Mouse (Mus musculus) MEL (cell line): Measurements from ENCODE around the gene Scamp4. TPM values are rescaled to one million over a fixed set of nuclear protein-coding genes. Genes with fewer than 3 reads are reported as not detected.
A peak's percentile ranks its signal among the peaks of the same experiment; 100 is the strongest.
"Not testable (repeated sequence)": the region's sequence is repeated elsewhere in the genome, so short reads cannot be mapped to it uniquely, and the experiment has no call there.

Experiments used
- DNase-seq: peaks from one replicate; pipeline ENCODE4 v3.0.0; 2011; ENCODE audit warnings: low read depth, low spot score
- H3K27ac ChIP-seq: 2 replicates; pipeline ENCODE4 v1.5.1; 2012; ENCODE audit warnings: low read depth, mild to moderate bottlenecking, control low read depth, low read length, moderate library complexity; ENCODE audit not compliant: control insufficient read depth
- H3K27me3 ChIP-seq, 2 experiments: fragments of 150-350 bp in 1 of 2; sonication (generic) in 1 of 2; 2 replicates each; pipeline ENCODE4 v1.6.1; 2012; ENCODE audit warnings: low read length in 2 of 2, mild to moderate bottlenecking in 2 of 2, improper control_type of control experiment in 1 of 2, moderate library complexity in 1 of 2; ENCODE audit not compliant: insufficient read depth in 2 of 2, control insufficient read depth in 1 of 2
- H3K36me3 ChIP-seq, 2 experiments: 2 replicates each; pipeline ENCODE4 v1.6.1; 2012 to 2014; ENCODE audit warnings: low read length in 2 of 2, improper control_type of control experiment in 1 of 2, inconsistent platforms in 1 of 2, mild to moderate bottlenecking in 1 of 2; ENCODE audit not compliant: insufficient read depth in 2 of 2, control insufficient read depth in 1 of 2
- H3K4me1 ChIP-seq, 2 experiments: fragments of 150-350 bp in 1 of 2; sonication (generic) in 1 of 2; 2 replicates each; pipeline ENCODE4 v1.6.1; 2012; ENCODE audit warnings: low read length in 2 of 2, improper control_type of control experiment in 1 of 2, mild to moderate bottlenecking in 1 of 2; ENCODE audit not compliant: insufficient read depth in 2 of 2, control insufficient read depth in 1 of 2
- H3K4me3 ChIP-seq, 2 experiments: fragments of 150-350 bp in 1 of 2; sonication (generic) in 1 of 2; 2 replicates each; pipeline ENCODE4 v1.5.1; 2012; ENCODE audit warnings: low read depth in 2 of 2, low read length in 2 of 2, mild to moderate bottlenecking in 2 of 2, moderate library complexity in 2 of 2, control low read depth in 1 of 2, improper control_type of control experiment in 1 of 2; ENCODE audit not compliant: control insufficient read depth in 1 of 2, insufficient read depth in 1 of 2
- H3K79me2 ChIP-seq: 2 replicates; pipeline ENCODE4 v1.6.1; 2012; ENCODE audit warnings: mild to moderate bottlenecking, low read length, moderate library complexity; ENCODE audit not compliant: control insufficient read depth, poor library complexity, insufficient read depth
- H3K9ac ChIP-seq: 2 replicates; pipeline ENCODE4 v1.6.1; 2012; ENCODE audit warnings: low read depth, mild to moderate bottlenecking, control low read depth, low read length, moderate library complexity; ENCODE audit not compliant: control insufficient read depth, poor library complexity, severe bottlenecking
- H3K9me3 ChIP-seq: fragments of 150-350 bp; sonication (generic); replicated peaks from 2 replicates; pipeline ENCODE4 v1.6.1; 2012; ENCODE audit warnings: mild to moderate bottlenecking, low read length, improper control_type of control experiment, moderate library complexity; ENCODE audit not compliant: insufficient read depth
- CHD2 ChIP-seq: IDR thresholded peaks from 2 replicates; pipeline ENCODE4 v1.6.1; 2011; ENCODE audit warnings: low read length, improper control_type of control experiment
- CTCF ChIP-seq, 3 experiments: IDR thresholded peaks in 2 of 3; conservative IDR thresholded peaks in 1 of 3; 2 replicates each; pipeline ENCODE4 v1.5.1; 2011 to 2012; ENCODE audit warnings: low read length in 3 of 3, low read depth in 2 of 3, mild to moderate bottlenecking in 2 of 3, improper control_type of control experiment in 1 of 3, inconsistent platforms in 1 of 3, mixed read lengths in 1 of 3, moderate library complexity in 1 of 3; ENCODE audit not compliant: control insufficient read depth in 1 of 3, insufficient read depth in 1 of 3, poor library complexity in 1 of 3, severe bottlenecking in 1 of 3
- GATA1 ChIP-seq: IDR thresholded peaks from 2 replicates; pipeline ENCODE4 v1.6.1; 2011; ENCODE audit warnings: low read depth, low read length, improper control_type of control experiment
- MAX ChIP-seq: IDR thresholded peaks from 2 replicates; pipeline ENCODE4 v1.6.1; 2011; ENCODE audit warnings: low read length, improper control_type of control experiment
- MAZ ChIP-seq: IDR thresholded peaks from 2 replicates; pipeline ENCODE4 v1.6.1; 2012; ENCODE audit warnings: low read depth, mild to moderate bottlenecking, inconsistent platforms, low read length, improper control_type of control experiment
- MEF2A ChIP-seq: IDR thresholded peaks from 2 replicates; pipeline ENCODE4 v1.6.1; 2014; ENCODE audit warnings: low read depth, mild to moderate bottlenecking, inconsistent platforms, low read length, improper control_type of control experiment; ENCODE audit not compliant: poor library complexity, insufficient replicate concordance, severe bottlenecking; ENCODE audit errors: extremely low read depth
- MYB ChIP-seq: IDR thresholded peaks from 2 replicates; pipeline ENCODE4 v1.6.1; 2011; ENCODE audit warnings: mild to moderate bottlenecking, low read depth, low read length, improper control_type of control experiment
- MYC ChIP-seq: IDR thresholded peaks from 2 replicates; pipeline ENCODE4 v1.6.1; 2011; ENCODE audit warnings: low read depth, mild to moderate bottlenecking, low read length, improper control_type of control experiment, moderate library complexity
- NELFE ChIP-seq: IDR thresholded peaks from 2 replicates; pipeline ENCODE4 v1.6.1; 2011; ENCODE audit warnings: low read depth, low read length, improper control_type of control experiment
- POLR2A ChIP-seq, 2 experiments: IDR thresholded peaks; 2 replicates each; pipeline ENCODE4 v1.6.1; 2011 to 2012; ENCODE audit warnings: low read length in 2 of 2, mild to moderate bottlenecking in 2 of 2, control low read depth in 1 of 2, improper control_type of control experiment in 1 of 2, low read depth in 1 of 2, moderate library complexity in 1 of 2; ENCODE audit not compliant: control insufficient read depth in 1 of 2, insufficient read depth in 1 of 2, poor library complexity in 1 of 2
- POLR2AphosphoS5 ChIP-seq: IDR thresholded peaks from 2 replicates; pipeline ENCODE4 v1.6.1; 2012; ENCODE audit warnings: low read depth, borderline replicate concordance, mild to moderate bottlenecking, inconsistent platforms, low read length, moderate library complexity, mixed read lengths
- RCOR1 ChIP-seq: IDR thresholded peaks from 2 replicates; pipeline ENCODE4 v1.6.1; 2012; ENCODE audit warnings: low read depth, mild to moderate bottlenecking, inconsistent platforms, low read length, improper control_type of control experiment
- SIN3A ChIP-seq: IDR thresholded peaks from 2 replicates; pipeline ENCODE4 v1.6.1; 2012; ENCODE audit warnings: low read length, improper control_type of control experiment, inconsistent platforms
- TAL1 ChIP-seq: IDR thresholded peaks from 2 replicates; pipeline ENCODE4 v1.6.1; 2012; ENCODE audit warnings: mild to moderate bottlenecking, inconsistent platforms, low read length, moderate library complexity, mixed read lengths
- TBP ChIP-seq: IDR thresholded peaks from 2 replicates; pipeline ENCODE4 v1.8.0; 2011; ENCODE audit warnings: low read depth, low read length, improper control_type of control experiment
- ZNF384 ChIP-seq: IDR thresholded peaks from 2 replicates; pipeline ENCODE4 v1.6.1; 2012; ENCODE audit warnings: low read depth, mild to moderate bottlenecking, inconsistent platforms, low read length, improper control_type of control experiment
- polyA plus RNA-seq, 2 experiments: library from polyadenylated mRNA; stranded (reverse) in 1 of 2; unstranded in 1 of 2; fragments of >175 nt in 1 of 2; fragments of >200 nt in 1 of 2; gene quantifications; 2 replicates each; pipeline versions ENCODE4 v1.2.1 to v1.2.4; 2012; ENCODE audit warnings: low replicate concordance in 2 of 2, low read depth in 1 of 2; ENCODE audit not compliant: insufficient read length in 2 of 2, insufficient read depth in 1 of 2, missing spikeins in 1 of 2
- total RNA-seq: library from RNA; depleted of rRNA; stranded (reverse); fragments of 300-350 nt; gene quantifications from 2 replicates; pipeline ENCODE4 v1.2.3, GENCODE M21; 2012

Scamp4 gene
- total and polyA plus RNA-seq, 3 experiments, result 34.2 to 140 TPM; not detected in 1

- not testable (repeated sequence) for H3K4me3 ChIP-seq, H3K9me3 ChIP-seq, H3K4me1 ChIP-seq, H3K27ac ChIP-seq, H3K27me3 ChIP-seq, H3K79me2 ChIP-seq, H3K36me3 ChIP-seq, H3K9ac ChIP-seq
- peak; percentile 43 for DNase-seq
- peak; percentile 68 for TF ChIP-seq ZNF384
Measured at GRCm38 (mm10) chr10:80649910-80650309, 47.2 kb downstream of the Scamp4 start.

GRCm38 (mm10) chr10:80650392-80650791, 47.7 kb downstream of the Scamp4 start:
- DNase-seq, result no peak
- Histone ChIP-seq H3K27me3 (no peaks in the 10 kb centered on the region), H3K4me3 (no peak overlapping the region), H3K9ac (no peak overlapping the region), H3K79me2 (no peaks in the 10 kb centered on the region; the same call in 1 of the 2 replicates), H3K4me1 (peaks cover 0 to 2% of the 10 kb centered on the region in 2 experiments; a peak in 1 of 4 replicates), H3K27ac (no peak overlapping the region), H3K36me3 (0 out of 4 replicates have a peak, but pooled peaks cover 0 to under 1% of the 10 kb centered on the region in 2 experiments), H3K9me3 (no peaks in the 10 kb centered on the region)
- TF ChIP-seq MYB (no peak), NELFE (no peak), GATA1 (no peak), MAX (no peak), MEF2A (no peak), SIN3A (no peak), POLR2A (IDR thresholded peaks at IDR 0.05; ENCODE audit: control insufficient read depth in 1 of 2, insufficient read depth in 1 of 2, low read depth in 1 of 2, low read length in 2 of 2, poor library complexity in 1 of 2) (no peak), CTCF (IDR thresholded peaks at IDR 0.05 in 2 of 3, conservative IDR thresholded peaks at IDR 0.05 in 1 of 3; ENCODE audit: control insufficient read depth in 1 of 3, insufficient read depth in 1 of 3, low read depth in 2 of 3, low read length in 3 of 3, poor library complexity in 1 of 3, severe bottlenecking in 1 of 3) (no peak), TAL1 (no peak), TBP (no peak), MYC (no peak), CHD2 (no peak)
- TF ChIP-seq, all 39 proteins: peak for 0

- H3K27ac ChIP-seq, result no peak overlapping the region
Measured at GRCm38 (mm10) chr10:80653156-80653720, 50.6 kb downstream of the Scamp4 start.

More at GRCm38 (mm10) chr10:80653156-80653720, 50.6 kb downstream of the Scamp4 start:
- H3K4me3 ChIP-seq, result no peak overlapping the region
- no peak for DNase-seq
- peaks cover 3 to 15% of the 10 kb centered on the region in 2 experiments for H3K4me1 ChIP-seq
- H3K9me3 ChIP-seq, result no peaks in the 10 kb centered on the region
- no peak overlapping the region for H3K9ac ChIP-seq
- no peak for TF ChIP-seq MYC
- no peak for TF ChIP-seq POLR2AphosphoS5
- no peak for TF ChIP-seq RCOR1
- TF ChIP-seq GATA1, result no peak
- no peak for TF ChIP-seq MAZ
- no peaks in the 10 kb centered on the region for H3K27me3 ChIP-seq
- peaks cover 8% of the 10 kb centered on the region for H3K79me2 ChIP-seq
- H3K36me3 ChIP-seq, result peaks cover 0 to 9% of the 10 kb centered on the region in 2 experiments; a peak in 2 of 4 replicates
